Comparison of ENCODE assay signal across 8 mouse cellular contexts in the genomic region with DNA sequence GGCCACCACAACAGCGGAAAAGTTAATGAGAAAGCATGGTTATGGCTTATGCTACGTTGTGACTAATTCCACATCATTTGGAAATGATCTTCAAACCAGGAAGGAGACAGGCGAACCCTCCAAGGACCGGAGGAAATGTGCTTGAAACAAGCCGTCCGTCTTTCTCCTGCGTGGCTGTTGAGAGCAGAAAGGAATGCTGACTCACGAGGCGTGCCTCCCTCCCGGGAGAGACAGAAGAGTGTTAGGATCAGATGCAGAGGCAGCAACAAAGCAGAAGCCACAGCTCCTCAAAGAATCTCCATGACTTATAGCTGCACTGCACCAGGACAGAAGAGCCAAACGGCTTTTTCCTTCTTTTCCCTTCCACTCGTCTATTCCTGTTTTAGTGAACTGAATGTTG.
DNase-seq lines count a peak whose midpoint lies in the region; ATAC-seq and TF ChIP-seq lines count a peak whose summit lies in the region.

No protein-coding gene starts in this region.

- ATAC-seq in limb, embryonic 15.5 days (ENCODE audit: insufficient number of reproducible peaks, low FRiP score, low TSS enrichment, low read depth), result no peak
- no peak for ATAC-seq in forebrain, embryonic 13.5 days

- H3K9me3 ChIP-seq in limb, embryonic 15.5 days, result no peaks in the 10 kb centered on the region
- H3K9me3 ChIP-seq in forebrain, embryonic 13.5 days (replicated peaks), result no peaks in the 10 kb centered on the region

- H3K36me3 ChIP-seq in heart, adult 2 months (ENCODE audit: control insufficient read depth, insufficient read depth, low read length), result peaks cover 10% of the 10 kb centered on the region
- peaks cover 12% of the 10 kb centered on the region; the same call in 1 of the 2 replicates for H3K36me3 ChIP-seq in limb, embryonic 15.5 days
- H3K36me3 ChIP-seq in forebrain, embryonic 13.5 days (ENCODE audit: poor library complexity, severe bottlenecking), result peaks cover 31% of the 10 kb centered on the region

- WGBS in heart, adult 2 months, result 14% methylated on average over 12 of the region's 12 CpGs
- 20% methylated on average over 12 of the region's 12 CpGs for WGBS in limb, embryonic 15.5 days
- 37% methylated on average over 12 of the region's 12 CpGs for WGBS in forebrain, embryonic 13.5 days

- no peaks in the 10 kb centered on the region for H3K79me2 ChIP-seq in heart, adult 2 months (replicated peaks; ENCODE audit: control insufficient read depth, insufficient read depth, low read length)

- H3K4me3 ChIP-seq in heart, adult 2 months, result no peak overlapping the region
- H3K4me3 ChIP-seq in limb, embryonic 15.5 days, result no peak overlapping the region
- no peak overlapping the region for H3K4me3 ChIP-seq in forebrain, embryonic 13.5 days

- no peaks in the 10 kb centered on the region for H3K27me3 ChIP-seq in heart, adult 2 months (ENCODE audit: control insufficient read depth, insufficient read depth, low read length)
- H3K27me3 ChIP-seq in limb, embryonic 15.5 days, result no peaks in the 10 kb centered on the region
- no peaks in the 10 kb centered on the region for H3K27me3 ChIP-seq in forebrain, embryonic 13.5 days

- H3K9ac ChIP-seq in heart, adult 2 months (ENCODE audit: low read depth, low read length), result no peak overlapping the region; the same call in 1 of the 2 replicates
- H3K9ac ChIP-seq in limb, embryonic 15.5 days, result no peak overlapping the region
- no peak overlapping the region for H3K9ac ChIP-seq in forebrain, embryonic 13.5 days

- TF ChIP-seq POLR2A in brain, embryonic 14.5 days (IDR thresholded peaks at IDR 0.05; ENCODE audit: borderline replicate concordance, extremely low read depth, insufficient read depth, insufficient read length, poor library complexity, severe bottlenecking), result no peak
- no peak for TF ChIP-seq POLR2A in heart, adult 2 months (IDR thresholded peaks at IDR 0.05; ENCODE audit: insufficient read depth, low read depth, low read length)

- peak; percentile 56 for DNase-seq in right cerebral cortex, adult 18-20 months
- DNase-seq in right cerebral cortex, postnatal 4 days, result no peak
- peak; percentile 66 for DNase-seq in brain, embryonic 14.5 days (ENCODE audit: low read depth)
- DNase-seq in heart, adult 2 months, result peak; percentile 42 to 62
- peak; percentile 74 for DNase-seq in skeletal muscle tissue, adult 2 months (ENCODE audit: low read depth, low spot score)
- DNase-seq in spleen, adult 18-20 months, result no peak

- no peak for TF ChIP-seq CTCF in brain, embryonic 14.5 days (IDR thresholded peaks at IDR 0.05; ENCODE audit: borderline replicate concordance, extremely low read depth, insufficient read depth, insufficient read length)
- TF ChIP-seq CTCF in heart, adult 2 months (IDR thresholded peaks at IDR 0.05), result no peak

- peak overlapping the region; percentile 40 for H3K27ac ChIP-seq in heart, adult 2 months
- 0 out of 2 replicates have a peak overlapping the region, but pooled peaks have one; percentile 27 for H3K27ac ChIP-seq in limb, embryonic 15.5 days
- H3K27ac ChIP-seq in forebrain, embryonic 13.5 days, result no peak overlapping the region

- no peak overlapping the region for H3K4me2 ChIP-seq in limb, embryonic 15.5 days
- H3K4me2 ChIP-seq in forebrain, embryonic 13.5 days, result no peak overlapping the region

- intact Hi-C loops in heart, adult 2 months (cut with DNase I), result no loop called here

- TF ChIP-seq EP300 in heart, adult 2 months (IDR thresholded peaks at IDR 0.05; ENCODE audit: insufficient read depth, low read depth, low read length), result no peak

- peaks cover 2% of the 10 kb centered on the region for H3K4me1 ChIP-seq in heart, adult 2 months (ENCODE audit: control insufficient read depth, insufficient read depth, low read length)
- peaks cover 3% of the 10 kb centered on the region for H3K4me1 ChIP-seq in limb, embryonic 15.5 days
- peaks cover 5% of the 10 kb centered on the region; the same call in 1 of the 2 replicates for H3K4me1 ChIP-seq in forebrain, embryonic 13.5 days

Comparison
In these comparisons a context has a peak if more than half of its experiments do, and no peak if none do; other contexts are left out.
1. DNase-seq: peak in right cerebral cortex, adult 18-20 months (single experiment), brain, embryonic 14.5 days (single experiment), heart, adult 2 months (2 of 2) and skeletal muscle tissue, adult 2 months (single experiment); none in right cerebral cortex, postnatal 4 days (single experiment) and spleen, adult 18-20 months (0 of 2).